Mouse (Mus musculus): ENCODE measurements around the gene Bglap3. TPM values are rescaled to one million over a fixed set of nuclear protein-coding genes. Genes with fewer than 3 reads are reported as not detected.
"Not testable (repeated sequence)": the region's sequence is repeated elsewhere in the genome, so short reads cannot be mapped to it uniquely, and the experiment has no call there.

Bglap3 gene
- total RNA-seq (2014; fragmentation: Nextera tagmentation) = not detected in 2 replicates
- total RNA-seq (2017) = 0.16 and 0.17 TPM in 2 replicates
- not detected in 2 replicates for polyA plus RNA-seq (2012)

DNA sequence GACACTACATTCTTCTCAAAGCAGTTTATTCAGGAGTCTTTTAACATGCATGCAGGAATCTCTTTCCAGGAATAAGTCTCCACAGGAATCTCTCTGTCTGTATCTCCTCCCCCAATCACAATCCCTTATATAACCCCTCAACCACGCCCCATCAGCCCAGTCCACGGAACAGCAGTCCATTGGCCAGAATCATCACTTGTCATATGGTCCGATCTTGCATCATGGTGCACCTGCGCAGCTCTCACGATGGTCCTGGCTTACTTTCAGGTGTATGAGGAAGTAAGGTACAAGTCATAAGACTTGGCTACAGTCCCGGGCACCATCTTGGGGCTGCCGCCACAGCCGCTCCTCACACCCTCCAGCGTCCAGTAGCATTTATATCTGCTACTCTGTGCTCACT, at the start of gene Bglap3:
Bglap3 (minus strand) TSS at position 101 of the 400 bp plus-strand sequence.
- H3K4me1 ChIP-seq (ENCODE audit: insufficient read depth, low read depth, low read length); H3K4me3 ChIP-seq (ENCODE audit: low read depth, low read length); H3K36me3 ChIP-seq (replicated peaks); DNase-seq (ENCODE audit: low spot score); ATAC-seq (ENCODE audit: extremely low read depth, insufficient number of reproducible peaks, low FRiP score, poor library complexity, severe bottlenecking): not testable (repeated sequence)
- H3K9me3 ChIP-seq (replicated peaks) = peaks cover 28% of the 10 kb centered on the region
- H3K27me3 ChIP-seq (ENCODE audit: insufficient read depth, low read length) = peaks cover 32% of the 10 kb centered on the region

DNA sequence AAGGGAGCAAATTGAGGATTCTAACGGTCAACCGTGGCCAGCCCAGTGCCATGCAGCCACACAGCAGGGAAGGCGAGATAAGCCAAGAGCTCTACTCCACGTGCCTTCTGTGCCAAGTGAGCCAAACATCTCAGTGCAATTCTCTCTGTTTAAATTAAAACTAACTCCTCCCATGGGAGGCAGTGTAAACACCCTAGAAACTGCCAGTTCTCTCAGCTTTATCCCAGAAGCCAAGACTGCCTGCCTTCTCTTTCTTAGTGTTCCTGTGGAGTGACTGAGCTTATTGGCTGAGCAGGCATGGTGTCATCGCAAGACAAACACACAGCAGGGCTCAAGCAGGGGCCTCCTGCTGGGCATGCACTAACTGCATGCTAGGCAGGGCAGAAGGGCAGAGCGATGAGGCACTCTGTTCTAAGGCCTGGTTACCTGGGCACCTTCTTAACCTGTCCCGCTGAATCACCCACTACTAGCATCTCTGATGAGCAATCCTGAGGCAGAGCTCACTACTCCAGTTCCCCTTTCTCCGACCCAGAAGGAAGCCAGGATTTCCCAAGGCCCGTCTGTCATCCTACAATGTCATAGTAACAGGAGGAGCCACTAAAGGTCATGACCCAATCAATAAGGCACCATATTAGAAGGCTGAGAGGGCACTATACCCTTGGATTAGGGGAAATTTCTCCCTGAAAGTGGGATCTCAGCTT, 49.6 kb upstream of the Bglap3 start:
- ATAC-seq (ENCODE audit: extremely low read depth, insufficient number of reproducible peaks, low FRiP score, poor library complexity, severe bottlenecking) (peak; percentile 63), DNase-seq (ENCODE audit: low spot score) (peak; percentile 57)
- Histone ChIP-seq H3K36me3 (replicated peaks) (peaks cover 59% of the 10 kb centered on the region), H3K9me3 (replicated peaks) (no peaks in the 10 kb centered on the region), H3K4me3 (ENCODE audit: low read depth, low read length) (peak overlapping the region; percentile 62; the same call in 1 of the 2 replicates), H3K27me3 (ENCODE audit: insufficient read depth, low read length) (no peaks in the 10 kb centered on the region), H3K4me1 (ENCODE audit: insufficient read depth, low read depth, low read length) (peaks cover 84% of the 10 kb centered on the region)
- TF ChIP-seq TAL1 (conservative IDR thresholded peaks at IDR 0.05; ENCODE audit: low read depth, low read length) (peak; percentile 87), POLR2AphosphoS5 (IDR thresholded peaks at IDR 0.05; ENCODE audit: insufficient replicate concordance, low read depth, low read length) (no peak)

DNA sequence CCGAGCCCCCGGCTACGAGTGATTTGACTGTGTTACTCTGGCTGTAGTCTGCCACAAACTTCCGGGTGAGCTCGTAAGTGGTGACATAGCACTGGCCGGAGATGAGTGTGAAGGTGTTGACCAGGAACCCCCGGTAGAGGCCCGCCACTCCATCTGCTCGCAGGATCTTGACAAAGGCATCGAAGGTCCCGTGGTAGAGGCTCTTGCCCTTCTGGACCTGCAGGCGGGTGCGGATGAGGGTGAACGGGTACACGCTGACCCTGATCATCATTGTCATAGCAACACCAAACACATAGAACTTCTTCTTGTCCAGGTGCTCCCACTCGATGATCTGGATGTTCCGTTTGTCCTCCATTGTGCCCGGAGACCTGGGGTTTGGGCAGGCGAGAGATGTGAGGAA, 48.2 kb upstream of the Bglap3 start:
- no peak for ATAC-seq (ENCODE audit: extremely low read depth, insufficient number of reproducible peaks, low FRiP score, poor library complexity, severe bottlenecking)
- peak overlapping the region; percentile 62 for H3K4me3 ChIP-seq (ENCODE audit: low read depth, low read length)
- TF ChIP-seq CTCF (IDR thresholded peaks at IDR 0.05; ENCODE audit: low read depth, low read length) (no peak), TAL1 (conservative IDR thresholded peaks at IDR 0.05; ENCODE audit: low read depth, low read length) (no peak), POLR2AphosphoS5 (IDR thresholded peaks at IDR 0.05; ENCODE audit: insufficient replicate concordance, low read depth, low read length) (no peak), GATA2 (IDR thresholded peaks at IDR 0.05; ENCODE audit: borderline replicate concordance, low read depth, low read length) (no peak), GATA1 (IDR thresholded peaks at IDR 0.05; ENCODE audit: borderline replicate concordance, low read length) (no peak)
- peaks cover 85% of the 10 kb centered on the region for H3K4me1 ChIP-seq (ENCODE audit: insufficient read depth, low read depth, low read length)
- no peaks in the 10 kb centered on the region for H3K27me3 ChIP-seq (ENCODE audit: insufficient read depth, low read length)
- no peaks in the 10 kb centered on the region for H3K9me3 ChIP-seq (replicated peaks)
- no peak for DNase-seq (ENCODE audit: low spot score)
- peaks cover 73% of the 10 kb centered on the region for H3K36me3 ChIP-seq (replicated peaks)

DNA sequence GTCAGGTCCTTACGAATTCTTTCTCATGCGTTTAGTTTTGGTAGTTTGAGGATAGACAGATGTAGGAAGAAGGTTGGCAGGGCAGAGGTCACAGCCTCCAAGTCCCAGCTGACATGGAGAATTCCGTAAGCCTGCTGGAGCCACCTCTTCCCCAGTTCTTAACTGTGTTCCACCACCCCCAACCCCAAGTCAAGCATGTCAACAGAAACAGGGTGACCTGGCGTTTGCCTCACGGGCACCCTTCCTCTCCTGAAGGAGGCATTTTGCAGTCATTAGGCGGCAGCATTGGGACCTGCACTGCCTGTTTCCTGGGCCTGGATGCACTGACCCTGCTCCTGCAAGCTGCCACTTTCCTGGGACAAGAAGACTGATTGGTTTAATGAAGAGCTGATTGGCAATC, 45.5 kb upstream of the Bglap3 start:
- DNase-seq (ENCODE audit: low spot score) (no peak), ATAC-seq (ENCODE audit: extremely low read depth, insufficient number of reproducible peaks, low FRiP score, poor library complexity, severe bottlenecking) (no peak)
- H3K27me3 ChIP-seq (ENCODE audit: insufficient read depth, low read length) = no peaks in the 10 kb centered on the region
- peaks cover 94% of the 10 kb centered on the region for H3K4me1 ChIP-seq (ENCODE audit: insufficient read depth, low read depth, low read length)
- H3K9me3 ChIP-seq (replicated peaks) = no peaks in the 10 kb centered on the region
- H3K36me3 ChIP-seq (replicated peaks) = peaks cover 96% of the 10 kb centered on the region
- H3K4me3 ChIP-seq (ENCODE audit: low read depth, low read length) = peak overlapping the region; percentile 62; the same call in 1 of the 2 replicates
- TF ChIP-seq GATA1 (IDR thresholded peaks at IDR 0.05; ENCODE audit: borderline replicate concordance, low read length) = no peak

DNA sequence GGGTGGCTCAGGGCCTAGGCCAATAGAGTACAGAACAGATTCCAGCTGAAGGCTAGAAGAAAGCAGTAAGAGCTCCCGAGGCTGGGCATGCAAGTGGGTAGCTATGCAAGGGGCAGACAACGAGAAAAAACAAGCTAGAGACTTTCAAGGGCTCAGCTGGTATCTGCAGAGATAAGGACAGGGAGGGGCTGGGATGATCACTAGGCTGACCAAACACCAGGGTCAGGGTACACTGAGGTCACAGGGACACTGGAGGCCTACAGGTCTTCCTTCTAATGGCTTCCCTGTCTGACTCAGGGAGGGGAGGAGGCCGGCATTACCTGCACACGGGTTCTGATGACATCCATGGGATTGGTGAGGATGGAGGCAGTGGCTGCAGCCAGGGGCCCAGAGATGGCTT, 43.1 kb upstream of the Bglap3 start:
- Histone ChIP-seq H3K4me1 (ENCODE audit: insufficient read depth, low read depth, low read length) (peaks cover 94% of the 10 kb centered on the region), H3K4me3 (ENCODE audit: low read depth, low read length) (peak overlapping the region; percentile 26; the same call in 1 of the 2 replicates), H3K9me3 (replicated peaks) (no peaks in the 10 kb centered on the region), H3K36me3 (replicated peaks) (peaks cover 100% of the 10 kb centered on the region), H3K27me3 (ENCODE audit: insufficient read depth, low read length) (no peaks in the 10 kb centered on the region)
- no peak for DNase-seq (ENCODE audit: low spot score)
- no peak for TF ChIP-seq CTCF (IDR thresholded peaks at IDR 0.05; ENCODE audit: low read depth, low read length)
- no peak for TF ChIP-seq GATA2 (IDR thresholded peaks at IDR 0.05; ENCODE audit: borderline replicate concordance, low read depth, low read length)
- no peak for TF ChIP-seq POLR2AphosphoS5 (IDR thresholded peaks at IDR 0.05; ENCODE audit: insufficient replicate concordance, low read depth, low read length)
- TF ChIP-seq GATA1 (IDR thresholded peaks at IDR 0.05; ENCODE audit: borderline replicate concordance, low read length) = no peak
- no peak for TF ChIP-seq TAL1 (conservative IDR thresholded peaks at IDR 0.05; ENCODE audit: low read depth, low read length)
- ATAC-seq (ENCODE audit: extremely low read depth, insufficient number of reproducible peaks, low FRiP score, poor library complexity, severe bottlenecking) = no peak

DNA sequence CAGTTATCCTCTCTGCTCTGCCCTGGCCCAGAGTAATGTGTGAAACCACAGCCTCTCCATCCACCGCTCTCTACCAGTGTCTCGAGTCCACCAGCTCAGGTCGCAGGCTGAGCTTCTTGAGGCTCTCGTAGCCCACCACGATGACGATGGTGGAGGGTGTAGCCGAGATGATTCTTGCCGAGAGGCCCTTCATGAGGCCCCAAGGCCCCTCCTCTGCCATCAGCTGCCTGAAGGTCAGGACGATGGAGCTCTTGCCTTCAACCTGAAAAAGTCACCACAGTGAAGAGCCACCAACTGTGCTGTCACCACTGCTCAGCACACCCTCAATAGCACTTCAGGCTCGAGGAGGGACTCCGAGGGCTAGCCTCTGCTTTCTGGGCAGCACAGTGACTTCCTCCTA, 40.1 kb upstream of the Bglap3 start:
- Histone ChIP-seq H3K4me1 (ENCODE audit: insufficient read depth, low read depth, low read length) (peaks cover 86% of the 10 kb centered on the region), H3K4me3 (ENCODE audit: low read depth, low read length) (peak overlapping the region; percentile 38; the same call in 1 of the 2 replicates)

DNA sequence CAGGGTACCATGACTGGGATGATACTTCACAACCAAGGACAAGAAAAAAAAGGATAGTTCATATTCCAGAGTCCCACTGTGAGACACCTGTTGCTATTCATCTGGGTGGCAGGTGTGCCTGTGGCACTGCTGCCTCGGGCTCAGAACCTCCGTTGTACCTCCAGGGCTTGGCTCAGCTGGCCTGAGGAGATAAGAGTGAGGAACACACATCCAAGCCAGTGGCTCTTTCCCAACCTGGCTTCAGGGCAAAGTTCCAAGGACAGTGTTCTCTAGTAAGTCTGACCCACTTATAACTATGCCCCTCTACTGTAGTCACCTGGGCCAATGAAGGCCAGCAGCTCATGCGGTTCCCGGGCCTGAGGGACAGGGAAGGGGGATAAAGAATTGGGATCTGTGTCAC, 39.1 kb upstream of the Bglap3 start:
- peaks cover 86% of the 10 kb centered on the region for H3K4me1 ChIP-seq (ENCODE audit: insufficient read depth, low read depth, low read length)
- no peak for DNase-seq (ENCODE audit: low spot score)
- peaks cover 87% of the 10 kb centered on the region for H3K36me3 ChIP-seq (replicated peaks)
- no peaks in the 10 kb centered on the region for H3K9me3 ChIP-seq (replicated peaks)
- no peaks in the 10 kb centered on the region for H3K27me3 ChIP-seq (ENCODE audit: insufficient read depth, low read length)
- no peak for ATAC-seq (ENCODE audit: extremely low read depth, insufficient number of reproducible peaks, low FRiP score, poor library complexity, severe bottlenecking)
- no peak for TF ChIP-seq GATA1 (IDR thresholded peaks at IDR 0.05; ENCODE audit: borderline replicate concordance, low read length)
- TF ChIP-seq TAL1 (conservative IDR thresholded peaks at IDR 0.05; ENCODE audit: low read depth, low read length) = peak; percentile 68
- no peak overlapping the region; the same call in 1 of the 2 replicates for H3K4me3 ChIP-seq (ENCODE audit: low read depth, low read length)

More for the DNA sequence above, 40.1 kb upstream of the Bglap3 start:
- ATAC-seq (ENCODE audit: extremely low read depth, insufficient number of reproducible peaks, low FRiP score, poor library complexity, severe bottlenecking) = no peak
- DNase-seq (ENCODE audit: low spot score) = no peak
- peaks cover 87% of the 10 kb centered on the region for H3K36me3 ChIP-seq (replicated peaks)
- no peaks in the 10 kb centered on the region for H3K9me3 ChIP-seq (replicated peaks)
- H3K27me3 ChIP-seq (ENCODE audit: insufficient read depth, low read length) = no peaks in the 10 kb centered on the region
- no peak for TF ChIP-seq GATA2 (IDR thresholded peaks at IDR 0.05; ENCODE audit: borderline replicate concordance, low read depth, low read length)
- no peak for TF ChIP-seq GATA1 (IDR thresholded peaks at IDR 0.05; ENCODE audit: borderline replicate concordance, low read length)
- no peak for TF ChIP-seq TAL1 (conservative IDR thresholded peaks at IDR 0.05; ENCODE audit: low read depth, low read length)

Measured in G1E (cell line).